Mouse (Mus musculus) left cerebral cortex, postnatal 4 days (tissue): ENCODE results near the gene Fastkd5. TPM values are rescaled to one million over a fixed set of nuclear protein-coding genes. Genes with fewer than 3 reads are reported as not detected.
"Not testable (repeated sequence)": the region's sequence is repeated elsewhere in the genome, so short reads cannot be mapped to it uniquely, and the experiment has no call there.

Source experiments
- DNase-seq: peaks from one replicate; pipeline ENCODE4 v3.0.0-alpha.2; 2022
- intact Hi-C: fragments of 180-260 bp; cut with DNase I; formaldehyde crosslinking; loops from one replicate; pipeline ENCODE4 v1.15.1; 2025
- total RNA-seq, 2 experiments: library from RNA; stranded (reverse); gene quantifications; 2 replicates each; pipeline ENCODE4 v1.2.3; 2021

Fastkd5 gene
- total RNA-seq, result 1 to 10 TPM; 7.8 to 9.7 TPM

DNA sequence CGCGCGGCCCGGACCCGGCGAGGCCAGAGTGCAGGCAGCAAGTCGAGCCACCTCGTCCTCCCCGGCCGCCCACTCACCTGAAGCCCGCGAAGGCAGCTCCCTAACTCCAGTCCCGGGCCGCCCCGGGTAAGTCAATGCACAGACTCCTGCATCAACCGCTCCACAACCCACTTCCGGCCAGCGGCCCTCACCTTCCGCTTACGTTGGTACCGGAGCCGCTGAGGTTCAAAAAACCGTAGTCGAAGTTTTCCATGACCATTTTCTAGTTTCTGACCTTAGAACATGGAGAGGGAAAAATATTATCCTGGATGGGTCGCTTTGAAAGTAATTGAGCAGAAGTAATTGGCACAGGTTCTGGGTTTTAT, at the start of gene Fastkd5, which contains the start of gene Ubox5:
Gene Fastkd5 (minus strand): TSS at position 189 of the 365 bp plus-strand sequence.
Gene Ubox5 (minus strand): TSS at position 200 of the 365 bp plus-strand sequence.
- intact Hi-C loops, result no loop called here
- DNase-seq, result peak; percentile 91

- DNase-seq, result no peak
- intact Hi-C loops, result no loop called here
Measured at GRCm38 (mm10) chr2:130679154-130679553, 49.3 kb upstream of the Fastkd5 start.

DNA sequence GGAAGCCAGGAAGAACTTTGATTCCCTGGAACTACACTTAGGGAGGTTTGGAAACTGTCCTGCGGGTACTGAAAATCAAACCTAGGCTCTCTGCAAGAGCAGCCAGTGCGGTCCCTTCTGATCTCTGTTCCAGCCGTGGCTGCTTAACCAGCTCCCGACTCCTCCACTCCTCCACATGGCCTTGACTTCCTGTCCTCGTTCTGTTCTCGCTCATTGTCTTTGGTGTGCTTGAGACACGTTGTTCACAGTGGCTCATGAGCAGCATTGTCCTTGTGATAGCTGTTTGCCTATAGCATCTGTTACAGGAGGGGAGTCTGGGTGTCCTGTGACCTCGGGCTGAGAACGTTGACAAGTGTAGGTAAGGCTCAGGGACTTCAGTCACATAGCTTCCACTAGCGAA, 47.4 kb upstream of the Fastkd5 start:
- DNase-seq, result no peak
- intact Hi-C loops, result no loop called here

GRCm38 (mm10) chr2:130667559-130667958, 37.7 kb upstream of the Fastkd5 start, which contains the start of gene Itpa:
Gene Itpa (plus strand): TSS chr2:130667610.
- DNase-seq, result peak; percentile 90
- intact Hi-C loops, result no loop called here

DNA sequence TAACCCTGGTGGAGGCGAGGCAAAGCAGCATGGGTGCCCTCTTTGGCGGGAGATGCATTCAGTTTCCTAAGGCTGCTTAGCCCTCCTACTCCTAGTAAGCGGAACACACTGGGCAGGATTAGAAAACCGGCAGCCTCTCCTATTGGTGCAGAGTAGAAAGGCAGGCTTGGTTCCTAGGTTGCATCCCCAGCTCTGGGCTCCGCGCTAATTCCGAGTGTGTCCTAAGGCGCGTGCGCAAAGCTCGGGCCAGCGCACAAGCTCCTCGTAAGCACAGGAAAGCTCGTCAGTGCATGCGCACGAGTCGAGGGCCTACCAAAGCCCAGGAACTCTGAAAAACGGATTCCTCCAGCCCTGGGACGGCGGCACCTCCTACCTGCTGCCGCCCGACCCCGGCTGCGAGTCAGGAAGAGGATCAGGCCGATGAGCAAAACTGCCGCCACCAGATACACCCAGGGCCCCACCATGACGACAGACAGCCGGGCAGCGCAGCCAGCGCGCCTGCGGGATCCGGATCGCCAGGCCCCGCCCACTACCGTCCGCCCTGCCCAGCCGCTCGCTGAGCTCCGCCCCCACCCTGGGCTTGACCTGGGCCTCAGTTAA, 34.4 kb upstream of the Fastkd5 start, which contains the start of gene Ddrgk1:
Gene Ddrgk1 (minus strand): TSS at position 558 of the 600 bp plus-strand sequence.
- intact Hi-C loops, result no loop called here
- DNase-seq, result peak; percentile 93

- DNase-seq, result no peak
- intact Hi-C loops, result no loop called here
Measured at GRCm38 (mm10) chr2:130663342-130663741, 33.5 kb upstream of the Fastkd5 start.

DNA sequence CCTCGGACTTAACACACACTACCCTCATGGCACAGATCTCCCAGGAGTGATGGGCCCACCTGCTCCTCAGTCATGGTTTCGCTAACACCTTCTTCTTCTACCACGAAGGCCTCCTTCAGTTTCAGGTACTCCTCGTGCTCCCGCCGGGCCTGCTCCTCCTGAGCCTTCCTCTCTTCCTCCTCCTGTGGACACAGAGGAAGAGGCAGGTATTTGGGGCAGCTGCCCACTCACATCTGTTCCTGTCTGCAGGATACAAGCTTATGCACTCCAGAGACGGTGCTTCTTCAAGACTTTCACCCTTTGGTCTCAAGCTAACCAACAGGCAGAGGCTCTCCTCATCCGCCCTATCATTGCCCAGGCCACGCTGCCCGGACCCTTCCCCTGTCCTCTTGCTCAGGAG, 28.7 kb upstream of the Fastkd5 start:
- intact Hi-C loops, result no loop called here
- no peak for DNase-seq

GRCm38 (mm10) chr2:130657541-130657940, 27.7 kb upstream of the Fastkd5 start:
- intact Hi-C loops, result no loop called here
- DNase-seq, result no peak

DNA sequence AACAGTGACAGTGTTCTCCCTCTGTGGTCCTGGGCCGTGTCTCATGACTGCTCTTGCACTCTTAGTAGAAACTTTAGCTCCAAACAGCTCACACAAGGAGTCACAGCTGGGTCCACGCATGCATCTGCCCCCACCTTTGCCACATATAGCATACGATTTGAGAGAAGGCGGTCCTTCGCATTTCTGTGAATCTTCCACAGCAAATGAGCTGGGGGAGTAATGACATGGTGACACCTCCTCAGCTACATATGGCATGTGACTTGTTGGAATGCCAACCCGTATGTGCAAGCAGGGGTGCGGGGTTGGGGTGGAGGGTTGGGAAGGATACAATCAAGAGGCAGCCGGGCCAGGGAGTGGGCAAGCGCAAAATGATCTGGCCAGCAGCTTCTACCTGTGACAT, 26.7 kb upstream of the Fastkd5 start:
- DNase-seq, result no peak
- intact Hi-C loops, result no loop called here

DNA sequence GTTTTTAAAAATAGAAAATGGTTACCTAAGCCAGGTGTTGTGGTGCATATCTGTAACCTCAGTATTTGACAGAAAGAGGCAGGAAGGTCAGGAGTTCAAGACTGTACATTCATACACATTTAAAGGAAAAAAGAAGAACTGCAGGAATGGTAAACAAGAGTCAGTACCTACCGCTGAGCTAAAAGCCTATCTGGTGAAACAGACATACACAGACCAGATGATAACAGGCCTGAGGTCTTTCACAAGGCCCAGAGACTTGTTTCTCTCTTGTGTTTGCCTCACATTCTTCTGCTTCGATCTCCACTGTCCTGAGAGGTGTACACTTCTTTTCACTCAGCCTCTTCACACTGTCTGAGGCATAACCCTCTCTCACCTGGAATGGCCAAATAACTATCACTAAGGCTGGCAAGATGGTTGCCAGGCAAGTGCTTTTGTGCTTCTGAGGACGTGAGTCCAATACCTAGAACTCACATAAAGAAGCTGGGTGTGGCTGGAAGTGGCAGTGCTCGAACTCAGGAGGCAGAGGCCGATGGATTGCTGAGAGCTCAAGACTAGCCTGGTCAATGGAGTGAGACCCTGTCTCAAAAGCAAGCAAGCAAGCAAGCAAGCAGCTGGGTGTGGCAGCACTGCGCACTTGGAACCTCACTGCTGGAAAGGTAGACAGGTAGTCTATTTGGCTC, 26.0 kb upstream of the Fastkd5 start:
- intact Hi-C loops, result no loop called here
- no peak for DNase-seq

- DNase-seq, result no peak
- intact Hi-C loops, result no loop called here
Measured at GRCm38 (mm10) chr2:130653760-130654159, 23.9 kb upstream of the Fastkd5 start.

GRCm38 (mm10) chr2:130653303-130653702, 23.5 kb upstream of the Fastkd5 start:
- intact Hi-C loops, result no loop called here
- DNase-seq, result no peak

GRCm38 (mm10) chr2:130649028-130649427, 19.2 kb upstream of the Fastkd5 start:
- intact Hi-C loops, DNase-seq: not testable (repeated sequence)

DNA sequence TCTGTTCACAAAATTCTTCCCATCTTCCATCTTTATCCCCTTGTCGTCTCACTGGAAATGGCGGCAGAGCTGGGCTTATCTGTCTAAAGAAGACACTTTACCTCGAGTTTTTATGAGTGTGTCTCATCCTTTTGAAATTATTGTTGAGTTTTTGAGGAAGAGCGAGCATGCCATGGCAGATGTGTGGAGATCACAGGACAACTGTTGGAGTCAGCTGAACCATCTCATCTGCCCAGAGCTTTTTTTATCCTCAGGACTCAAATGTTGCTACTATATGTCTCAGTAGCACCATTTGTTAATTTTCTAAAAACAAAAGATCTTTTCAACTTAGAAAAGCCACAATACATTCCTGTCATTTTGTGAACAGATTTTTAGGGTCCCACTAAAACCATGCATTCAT, 15.4 kb upstream of the Fastkd5 start:
- DNase-seq, result no peak
- intact Hi-C loops, result no loop called here

DNA sequence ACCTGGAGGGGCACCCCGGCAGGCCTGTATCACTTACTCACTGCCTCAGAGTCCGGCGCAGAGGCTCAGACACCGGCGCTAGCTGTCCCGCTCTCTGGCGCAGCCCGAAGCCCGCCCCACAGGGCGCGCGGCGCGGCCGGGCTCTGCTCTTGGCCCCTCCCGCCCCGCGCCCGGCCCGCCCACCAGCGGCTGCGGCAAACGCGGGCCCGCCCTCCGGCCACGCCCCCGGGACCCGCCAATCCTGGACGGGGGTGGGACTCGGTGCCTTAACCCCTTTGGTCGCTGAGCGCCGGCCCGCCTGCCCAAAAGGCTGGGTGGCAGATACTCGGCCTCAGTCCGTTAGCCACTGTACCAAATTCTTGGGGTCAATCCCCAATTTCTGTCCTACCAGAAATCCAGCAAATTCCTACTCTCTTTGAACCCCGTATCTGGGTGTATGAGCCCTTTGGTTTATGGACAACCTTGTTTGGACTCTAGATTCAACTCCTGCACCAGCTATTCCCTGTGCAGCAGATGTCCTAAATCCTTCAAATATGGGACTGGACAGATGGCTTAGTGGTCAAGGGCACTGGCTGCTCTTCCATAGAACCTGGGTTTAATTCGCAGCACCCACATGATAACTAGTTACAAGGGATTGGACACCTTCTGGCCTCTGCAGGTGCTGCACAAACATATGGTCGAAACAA, 13.0 kb upstream of the Fastkd5 start, which contains the start of gene Lzts3:
Gene Lzts3 (minus strand): TSS at position 120 of the 686 bp plus-strand sequence.
- DNase-seq, result peak; percentile 97
- intact Hi-C loops, result no loop called here

DNA sequence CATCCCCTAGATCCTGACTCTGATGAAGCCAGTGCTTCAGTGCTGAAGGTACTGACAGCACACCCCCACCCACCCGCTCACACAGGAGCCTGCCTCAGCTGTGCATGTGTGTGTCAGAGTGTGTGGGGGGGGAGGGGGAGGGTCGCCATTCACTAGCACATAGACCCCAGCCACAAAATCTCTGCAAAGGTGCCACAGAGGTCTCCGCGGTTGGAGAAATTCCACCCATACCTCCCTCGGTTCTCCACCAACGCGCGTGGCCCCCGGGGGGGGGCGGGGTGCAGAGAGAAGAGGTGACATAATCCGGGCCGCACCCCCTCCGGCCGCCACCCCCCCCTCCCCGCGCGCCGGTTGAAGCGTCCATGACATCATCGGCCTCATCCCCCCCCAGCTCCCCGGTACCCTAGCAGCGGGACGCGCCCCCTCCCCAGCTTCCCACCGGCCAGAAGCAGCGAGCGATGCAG, 12.4 kb upstream of the Fastkd5 start:
- intact Hi-C loops, result no loop called here

DNA sequence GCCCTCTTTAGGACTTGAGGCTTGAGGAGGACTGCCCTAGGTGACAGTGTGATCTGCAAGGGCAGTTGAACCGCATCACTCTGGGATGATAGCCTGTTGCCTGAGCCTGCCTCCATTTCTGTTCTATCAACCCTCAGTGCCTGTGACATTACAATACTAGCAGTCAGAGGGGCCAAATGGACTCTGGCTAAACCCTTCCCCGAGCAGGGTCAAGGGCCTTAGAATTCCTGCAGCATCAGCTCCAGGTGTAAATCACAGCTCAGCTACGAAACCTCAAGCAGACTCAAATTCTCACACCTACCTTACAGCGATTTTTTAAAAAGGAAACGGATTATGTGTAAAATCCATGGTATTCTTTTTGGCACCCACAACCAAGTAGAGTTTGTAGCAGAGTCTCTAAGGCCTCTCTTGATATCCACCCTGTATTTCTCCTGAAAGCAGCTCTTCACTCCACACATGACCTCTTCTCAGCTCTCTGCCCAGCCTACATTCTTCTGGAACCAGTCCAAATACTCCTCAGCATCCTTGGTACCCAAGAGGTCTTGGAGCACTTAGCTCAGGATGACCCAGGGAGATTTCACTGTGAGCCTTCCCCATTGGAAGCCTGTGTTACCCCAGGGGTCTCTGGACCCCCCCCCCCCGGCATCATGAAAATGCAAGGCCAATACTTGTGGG, 11.7 kb upstream of the Fastkd5 start:
- no peak for DNase-seq
- intact Hi-C loops, result no loop called here

More for the DNA sequence above, 12.4 kb upstream of the Fastkd5 start:
- no peak for DNase-seq

DNA sequence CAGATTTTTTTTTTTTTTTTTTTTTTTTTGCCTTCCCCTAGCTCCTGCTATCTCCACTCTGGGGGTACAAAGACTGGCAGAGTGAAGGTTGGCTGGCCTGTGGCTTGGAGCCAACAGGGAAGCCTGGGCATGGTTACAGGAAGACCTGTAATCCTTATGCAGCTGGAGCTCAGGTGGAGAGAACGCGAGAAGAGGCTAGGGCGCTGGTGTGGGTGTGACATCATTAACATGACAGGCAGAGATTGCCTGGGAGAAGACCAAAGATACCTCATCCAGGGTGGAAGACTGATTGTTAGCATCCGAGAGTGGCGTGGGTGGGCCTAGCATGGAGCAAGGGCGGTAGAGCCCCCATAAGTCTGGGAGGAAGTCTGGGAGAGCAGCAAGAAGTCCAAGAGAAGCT, 9.4 kb upstream of the Fastkd5 start:
- intact Hi-C loops, result no loop called here
- DNase-seq, result no peak

GRCm38 (mm10) chr2:130638101-130638611, 8.3 kb upstream of the Fastkd5 start:
- DNase-seq, result no peak
- intact Hi-C loops, result no loop called here

DNA sequence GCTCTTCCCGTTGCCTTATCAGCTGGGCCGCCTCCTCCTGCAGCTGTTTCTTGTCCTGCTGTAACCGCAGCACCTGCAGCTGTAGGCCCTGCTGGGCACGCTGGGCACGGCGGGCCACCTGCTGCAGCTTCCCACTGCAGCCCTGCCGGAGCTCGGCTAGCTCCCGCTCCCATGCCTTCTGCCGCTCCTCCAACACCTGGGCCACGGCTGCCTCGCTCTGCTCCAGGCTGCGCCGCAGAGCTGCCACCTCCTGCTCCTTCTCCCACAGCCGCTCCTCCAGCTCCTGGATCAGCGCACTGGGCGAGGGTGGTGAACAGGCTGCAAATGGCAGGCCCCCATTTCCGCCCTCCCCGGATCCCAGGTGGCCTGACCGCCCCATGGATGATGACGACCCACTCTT, 6.0 kb upstream of the Fastkd5 start:
- intact Hi-C loops, result no loop called here
- DNase-seq, result peak; percentile 23
